Mouse (Mus musculus) embryonic facial prominence, embryonic 13.5 days (tissue): ENCODE data around the gene Grhpr. TPM values are rescaled to one million over a fixed set of nuclear protein-coding genes. Genes with fewer than 3 reads are reported as not detected.
A peak's percentile ranks its signal among the peaks of the same experiment; 100 is the strongest.

Source experiments
- ATAC-seq: fragments of 200-750 bp; cut with Nextera tagmentation; 2 replicates; pipeline ENCODE4 v1.8.0; 2017; ENCODE audit warnings: low read depth; ENCODE audit not compliant: insufficient number of reproducible peaks, insufficient read depth, low FRiP score, low TSS enrichment
- H3K27ac ChIP-seq: fragments of 300-500 bp; sonication (generic); 2 replicates; pipeline ENCODE4 v1.5.1; 2015; ENCODE audit warnings: moderate library complexity, mild to moderate bottlenecking, inconsistent platforms
- H3K27me3 ChIP-seq: fragments of 300-500 bp; sonication (generic); 2 replicates; pipeline ENCODE4 v1.6.1; 2015; ENCODE audit warnings: mild to moderate bottlenecking, inconsistent platforms
- H3K36me3 ChIP-seq: fragments of 300-500 bp; sonication (generic); 2 replicates; pipeline ENCODE4 v1.6.1; 2015; ENCODE audit warnings: mild to moderate bottlenecking, inconsistent platforms
- H3K4me1 ChIP-seq: fragments of 300-500 bp; sonication (generic); 2 replicates; pipeline ENCODE4 v1.6.1; 2015; ENCODE audit warnings: inconsistent platforms
- H3K4me2 ChIP-seq: fragments of 300-500 bp; sonication (generic); 2 replicates; pipeline ENCODE4 v1.6.1; 2015; ENCODE audit warnings: moderate library complexity, mild to moderate bottlenecking, inconsistent platforms
- H3K4me3 ChIP-seq: fragments of 300-500 bp; sonication (generic); 2 replicates; pipeline ENCODE4 v1.5.1; 2015; ENCODE audit warnings: mild to moderate bottlenecking, inconsistent platforms
- H3K9ac ChIP-seq: fragments of 300-500 bp; sonication (generic); 2 replicates; pipeline ENCODE4 v1.6.1; 2015; ENCODE audit warnings: mild to moderate bottlenecking, inconsistent platforms
- H3K9me3 ChIP-seq: fragments of 300-500 bp; sonication (generic); 2 replicates; pipeline ENCODE4 v1.6.1; 2016; ENCODE audit warnings: inconsistent platforms
- WGBS: fragments of 180-500 bp; shearing (Covaris S2); methylation state at CpG from one replicate; pipeline ENCODE4 v1.1.7; 2015; ENCODE audit warnings: mixed read lengths; 5-methylcytosine and 5-hydroxymethylcytosine counted together
- polyA plus RNA-seq: library from polyadenylated mRNA; unstranded; fragments of >200 nt; fragmentation: Nextera tagmentation; extraction: Ambion mirVana; gene quantifications from 2 replicates; pipeline ENCODE4 v1.2.1, GENCODE M21; 2015

Gene Grhpr
- polyA plus RNA-seq, 1 experiment from 2014 or later, result 53.2 TPM

- no peaks in the 10 kb centered on the region for H3K27me3 ChIP-seq
- no peak overlapping the region for H3K4me3 ChIP-seq
- ATAC-seq, result no peak
- peaks cover 6% of the 10 kb centered on the region for H3K4me1 ChIP-seq
- H3K4me2 ChIP-seq, result no peak overlapping the region
- H3K9me3 ChIP-seq, result no peaks in the 10 kb centered on the region
- H3K27ac ChIP-seq, result no peak overlapping the region
- 89% methylated on average over 18 of the region's 18 CpGs for WGBS
- H3K9ac ChIP-seq, result no peak overlapping the region
- H3K36me3 ChIP-seq, result peaks cover 42% of the 10 kb centered on the region
Measured at GRCm38 (mm10) chr4:44994776-44995175, 13.6 kb downstream of the Grhpr start.

GRCm38 (mm10) chr4:44998071-44998470, 16.9 kb downstream of the Grhpr start:
- Histone ChIP-seq H3K4me1 (peaks cover 6% of the 10 kb centered on the region), H3K27me3 (no peaks in the 10 kb centered on the region), H3K4me3 (no peak overlapping the region), H3K36me3 (peaks cover 18% of the 10 kb centered on the region), H3K4me2 (no peak overlapping the region), H3K27ac (no peak overlapping the region; the same call in 1 of the 2 replicates), H3K9ac (no peak overlapping the region), H3K9me3 (no peaks in the 10 kb centered on the region)
- WGBS, result 70% methylated on average over 3 of the region's 3 CpGs
- ATAC-seq, result no peak

GRCm38 (mm10) chr4:45000001-45000400, 18.8 kb downstream of the Grhpr start:
- no peak overlapping the region for H3K4me3 ChIP-seq
- ATAC-seq, result no peak
- no peak overlapping the region for H3K9ac ChIP-seq
- no peak overlapping the region for H3K4me2 ChIP-seq
- no peaks in the 10 kb centered on the region for H3K27me3 ChIP-seq
- no peak overlapping the region for H3K27ac ChIP-seq
- WGBS, result 80% methylated on average over 6 of the region's 6 CpGs
- peaks cover 9% of the 10 kb centered on the region for H3K36me3 ChIP-seq
- peaks cover 6% of the 10 kb centered on the region for H3K4me1 ChIP-seq
- no peaks in the 10 kb centered on the region for H3K9me3 ChIP-seq

- Histone ChIP-seq H3K36me3 (peaks cover 6% of the 10 kb centered on the region), H3K4me1 (peaks cover 8% of the 10 kb centered on the region), H3K9me3 (no peaks in the 10 kb centered on the region), H3K27me3 (no peaks in the 10 kb centered on the region), H3K4me2 (no peak overlapping the region), H3K9ac (no peak overlapping the region), H3K27ac (no peak overlapping the region), H3K4me3 (no peak overlapping the region)
- no peak for ATAC-seq
- 70% methylated on average over 3 of the region's 3 CpGs for WGBS
Measured at GRCm38 (mm10) chr4:45005452-45005851, 24.3 kb downstream of the Grhpr start.

- ATAC-seq, result no peak
- H3K27me3 ChIP-seq, result no peaks in the 10 kb centered on the region
- H3K4me2 ChIP-seq, result peak overlapping the region; percentile 71
- 7% methylated on average over 11 of the region's 11 CpGs for WGBS
- peaks cover 20% of the 10 kb centered on the region for H3K4me1 ChIP-seq
- peak overlapping the region; percentile 84 for H3K9ac ChIP-seq
- H3K27ac ChIP-seq, result peak overlapping the region; percentile 33; the same call in 1 of the 2 replicates
- peak overlapping the region; percentile 68 for H3K4me3 ChIP-seq
- H3K9me3 ChIP-seq, result no peaks in the 10 kb centered on the region
- no peaks in the 10 kb centered on the region for H3K36me3 ChIP-seq
Measured at GRCm38 (mm10) chr4:45010806-45011415, 29.7 kb downstream of the Grhpr start.

GRCm38 (mm10) chr4:45011581-45012104, 30.4 kb downstream of the Grhpr start:
- H3K4me3 ChIP-seq, result peak overlapping the region; percentile 68
- peak overlapping the region; percentile 94 for H3K27ac ChIP-seq
- no peaks in the 10 kb centered on the region for H3K36me3 ChIP-seq
- ATAC-seq, result peak; percentile 76
- peaks cover 20% of the 10 kb centered on the region for H3K4me1 ChIP-seq
- no peaks in the 10 kb centered on the region for H3K9me3 ChIP-seq
- WGBS, result under 1% methylated on average over 31 of the region's 31 CpGs
- peak overlapping the region; percentile 71 for H3K4me2 ChIP-seq
- peak overlapping the region; percentile 84 for H3K9ac ChIP-seq
- H3K27me3 ChIP-seq, result no peaks in the 10 kb centered on the region

GRCm38 (mm10) chr4:45012105-45012975, 31.1 kb downstream of the Grhpr start, which contains the start of gene Zbtb5:
Gene Zbtb5 (minus strand): TSS chr4:45012412.
- WGBS, result under 1% methylated on average over 54 of the region's 63 CpGs
- Histone ChIP-seq H3K36me3 (no peaks in the 10 kb centered on the region), H3K27ac (peak within 1 kb of the TSS; percentile 94), H3K27me3 (no peaks in the 10 kb centered on the region), H3K9me3 (no peaks in the 10 kb centered on the region), H3K4me3 (peak within 1 kb of the TSS; percentile 68), H3K4me2 (peak within 1 kb of the TSS; percentile 74), H3K9ac (peak within 1 kb of the TSS; percentile 84), H3K4me1 (peaks cover 20% of the 10 kb centered on the region)
- peak; percentile 99 for ATAC-seq

- Histone ChIP-seq H3K9me3 (no peaks in the 10 kb centered on the region), H3K27ac (peak overlapping the region; percentile 87), H3K4me3 (peak overlapping the region; percentile 68), H3K9ac (peak overlapping the region; percentile 84), H3K4me1 (peaks cover 20% of the 10 kb centered on the region), H3K36me3 (no peaks in the 10 kb centered on the region), H3K4me2 (peak overlapping the region; percentile 74), H3K27me3 (no peaks in the 10 kb centered on the region)
- no peak for ATAC-seq
- WGBS, result under 1% methylated on average over 13 of the region's 13 CpGs
Measured at GRCm38 (mm10) chr4:45013031-45013431, 31.8 kb downstream of the Grhpr start.

GRCm38 (mm10) chr4:45013537-45013936, 32.3 kb downstream of the Grhpr start:
- Histone ChIP-seq H3K27me3 (no peaks in the 10 kb centered on the region), H3K9ac (peak overlapping the region; percentile 84), H3K27ac (peak overlapping the region; percentile 87; the same call in 1 of the 2 replicates)

GRCm38 (mm10) chr4:45015615-45016014, 34.4 kb downstream of the Grhpr start:
- H3K4me3 ChIP-seq, result no peak overlapping the region
- WGBS, result 12% methylated on average over 3 of the region's 3 CpGs
- no peak overlapping the region for H3K4me2 ChIP-seq
- H3K27ac ChIP-seq, result no peak overlapping the region
- no peaks in the 10 kb centered on the region for H3K9me3 ChIP-seq
- no peaks in the 10 kb centered on the region for H3K27me3 ChIP-seq
- H3K36me3 ChIP-seq, result no peaks in the 10 kb centered on the region
- no peak for ATAC-seq
- peak overlapping the region; percentile 54 for H3K9ac ChIP-seq
- H3K4me1 ChIP-seq, result peaks cover 26% of the 10 kb centered on the region

More at GRCm38 (mm10) chr4:45013537-45013936, 32.3 kb downstream of the Grhpr start:
- ATAC-seq, result no peak
- Histone ChIP-seq H3K4me2 (peak overlapping the region; percentile 74), H3K4me1 (peaks cover 20% of the 10 kb centered on the region), H3K36me3 (no peaks in the 10 kb centered on the region), H3K4me3 (peak overlapping the region; percentile 68), H3K9me3 (no peaks in the 10 kb centered on the region)
- 2% methylated on average over 2 of the region's 2 CpGs for WGBS

- Histone ChIP-seq H3K27me3 (no peaks in the 10 kb centered on the region), H3K9ac (peak within 1 kb of the TSS; percentile 77), H3K36me3 (peaks cover 6% of the 10 kb centered on the region; the same call in 1 of the 2 replicates), H3K4me1 (peaks cover 17% of the 10 kb centered on the region), H3K9me3 (no peaks in the 10 kb centered on the region), H3K4me3 (peak within 1 kb of the TSS; percentile 78), H3K27ac (peak within 1 kb of the TSS; percentile 12; the same call in 1 of the 2 replicates), H3K4me2 (peak within 1 kb of the TSS; percentile 95)
- under 1% methylated on average over 29 of the region's 29 CpGs for WGBS
- peak; percentile 80 for ATAC-seq
Measured at GRCm38 (mm10) chr4:45018452-45018980, 37.3 kb downstream of the Grhpr start, which contains the start of gene Polr1e. Gene Polr1e (plus strand): TSS chr4:45018583.
